Mouse (Mus musculus): Measurements from ENCODE around the gene Wfdc3. TPM values are rescaled to one million over a fixed set of nuclear protein-coding genes. Genes with fewer than 3 reads are reported as not detected.
"Not testable (repeated sequence)": the region's sequence is repeated elsewhere in the genome, so short reads cannot be mapped to it uniquely, and the experiment has no call there.

The Wfdc3 gene
- total RNA-seq, 2 experiments from 2014 or later = not detected

- no peak for DNase-seq
These were observed 8.2 kb downstream of the Wfdc3 start for GRCm38 (mm10) chr2:164737377-164738090.

- DNase-seq = no peak
These were observed 10.3 kb downstream of the Wfdc3 start for GRCm38 (mm10) chr2:164735446-164735845.

GRCm38 (mm10) chr2:164734839-164735238 is 10.9 kb downstream of the Wfdc3 start:
- DNase-seq = no peak

GRCm38 (mm10) chr2:164733259-164733658 is 12.5 kb downstream of the Wfdc3 start:
- no peak for DNase-seq

GRCm38 (mm10) chr2:164731719-164732118 is 14.0 kb downstream of the Wfdc3 start:
- DNase-seq = no peak

GRCm38 (mm10) chr2:164725895-164726619 is 19.7 kb downstream of the Wfdc3 start:
- DNase-seq = no peak

- DNase-seq = no peak
These were observed 22.5 kb downstream of the Wfdc3 start for GRCm38 (mm10) chr2:164723276-164723675.

- DNase-seq = not testable (repeated sequence)
These were observed 29.4 kb downstream of the Wfdc3 start for GRCm38 (mm10) chr2:164716194-164716786.

- DNase-seq = no peak
These were observed 30.7 kb downstream of the Wfdc3 start, which contains the start of gene Spint5 for GRCm38 (mm10) chr2:164715005-164715404. Gene Spint5 (plus strand): TSS chr2:164715305.

GRCm38 (mm10) chr2:164705991-164706390 is 39.7 kb downstream of the Wfdc3 start:
- no peak for DNase-seq

- no peak for DNase-seq
These were observed 40.4 kb downstream of the Wfdc3 start for GRCm38 (mm10) chr2:164705328-164705727.

GRCm38 (mm10) chr2:164704235-164704634 is 41.5 kb downstream of the Wfdc3 start:
- no peak for DNase-seq

GRCm38 (mm10) chr2:164701761-164702160 is 44.0 kb downstream of the Wfdc3 start:
- DNase-seq = no peak

GRCm38 (mm10) chr2:164700959-164701358 is 44.8 kb downstream of the Wfdc3 start:
- DNase-seq = no peak

- no peak for DNase-seq
These were observed 47.5 kb downstream of the Wfdc3 start, which contains the start of gene Spint4 for GRCm38 (mm10) chr2:164698201-164698600. Gene Spint4 (plus strand): TSS chr2:164698501.

- DNase-seq = no peak
These were observed 60.9 kb downstream of the Wfdc3 start, which contains the start of gene Wfdc13 for GRCm38 (mm10) chr2:164684807-164685206. Gene Wfdc13 (plus strand): TSS chr2:164685107.

Other genes starting within 250 kb of the Wfdc3 start
- 10 to 100 TPM; 27.7 to 39.4 TPM for gene Pigt, start 248.4 kb downstream of the Wfdc3 start, total RNA-seq (2021)
- not detected for gene Wfdc2, start 183.5 kb downstream of the Wfdc3 start, total RNA-seq (2021)
- not detected for gene Spint3, start 172.5 kb downstream of the Wfdc3 start, total RNA-seq (2021)
- not detected for gene Wfdc6a, start 160.5 kb downstream of the Wfdc3 start, total RNA-seq (2021)
- gene Eppin, start 152.3 kb downstream of the Wfdc3 start, total RNA-seq (2021) = not detected
- gene Wfdc6b, start 132.4 kb downstream of the Wfdc3 start, total RNA-seq (2021) = not detected
- gene Wfdc8, start 132.3 kb downstream of the Wfdc3 start, total RNA-seq (2021) = not detected
- gene Wfdc16, start 107.1 kb downstream of the Wfdc3 start, total RNA-seq (2021) = not detected
- not detected for gene Wfdc10, start 89.9 kb downstream of the Wfdc3 start, total RNA-seq (2021)
- gene Wfdc9, start 89.3 kb downstream of the Wfdc3 start, total RNA-seq (2021) = not detected
- gene Wfdc11, start 71.8 kb downstream of the Wfdc3 start, total RNA-seq (2021) = not detected
- not detected for gene Wfdc13, start 60.8 kb downstream of the Wfdc3 start, total RNA-seq (2021)
- not detected for gene Spint4, start 47.4 kb downstream of the Wfdc3 start, total RNA-seq (2021)
- gene Spint5, start 30.6 kb downstream of the Wfdc3 start, total RNA-seq (2021) = not detected
- 10 to 100 TPM; 17.0 to 17.5 TPM for gene Dnttip1, start 52 bp upstream of the Wfdc3 start, total RNA-seq (2021)
- 1 to 10 TPM; 1.2 to 1.7 TPM for gene Ube2c, start 24.0 kb upstream of the Wfdc3 start, total RNA-seq (2021)
- over 10,000 TPM; 15,847 to 16,724 TPM for gene Tnnc2, start 34.0 kb upstream of the Wfdc3 start, total RNA-seq (2021)
- 10 to 100 TPM; 19.3 to 19.8 TPM for gene Snx21, start 39.9 kb upstream of the Wfdc3 start, total RNA-seq (2021)
- 1 to 10 TPM; 8.0 to 9.1 TPM for gene Acot8, start 59.0 kb upstream of the Wfdc3 start, total RNA-seq (2021)
- 1 to 10 TPM; 1.4 TPM for gene Zswim3, start 59.2 kb upstream of the Wfdc3 start, total RNA-seq (2021)
- 1 to 10 TPM; 3.7 to 3.8 TPM for gene Zswim1, start 76.8 kb upstream of the Wfdc3 start, total RNA-seq (2021)
- not detected for gene Spata25, start 82.6 kb upstream of the Wfdc3 start, total RNA-seq (2021)
- 10 to 100 TPM; 42.9 to 49.2 TPM for gene Ctsa, start 86.9 kb upstream of the Wfdc3 start, total RNA-seq (2021)
- 10 to 100 TPM; 28.9 to 35.0 TPM for gene Neurl2, start 87.5 kb upstream of the Wfdc3 start, total RNA-seq (2021)
- 10 to 100 TPM; 14.8 to 18.6 TPM for gene Pltp, start 111.8 kb upstream of the Wfdc3 start, total RNA-seq (2021)
- gene Pcif1, start 133.4 kb upstream of the Wfdc3 start, total RNA-seq (2021) = 10 to 100 TPM; 21.0 to 25.8 TPM
- gene Zfp335, start 165.8 kb upstream of the Wfdc3 start, total RNA-seq (2021) = 1 to 10 TPM; 8.2 to 9.2 TPM
- gene Mmp9, start 194.8 kb upstream of the Wfdc3 start, total RNA-seq (2021) = 1 to 10 TPM in 1 of 2 experiments, under 1 TPM in 1; 0.64 to 1.4 TPM
- gene Slc12a5, start 214.9 kb upstream of the Wfdc3 start, total RNA-seq (2021) = under 1 TPM; 0.21 to 0.38 TPM